Mouse (Mus musculus): ENCODE measurements around the gene Ttll13. TPM values are rescaled to one million over a fixed set of nuclear protein-coding genes. Genes with fewer than 3 reads are reported as not detected.
A peak's percentile ranks its signal among the peaks of the same experiment; 100 is the strongest.

The Ttll13 gene
- polyA plus RNA-seq, 1 experiment: 0.90 TPM

GRCm38 (mm10) chr7:80260625-80261371 is 14.6 kb downstream of the Ttll13 start, which contains the start of gene Ngrn:
TSS of gene Ngrn (plus strand) at chr7:80261215.
- DNase-seq (ENCODE audit: extremely low spot score in 1 of 2, low spot score in 1 of 2): peak; percentile 71 to 90

DNA sequence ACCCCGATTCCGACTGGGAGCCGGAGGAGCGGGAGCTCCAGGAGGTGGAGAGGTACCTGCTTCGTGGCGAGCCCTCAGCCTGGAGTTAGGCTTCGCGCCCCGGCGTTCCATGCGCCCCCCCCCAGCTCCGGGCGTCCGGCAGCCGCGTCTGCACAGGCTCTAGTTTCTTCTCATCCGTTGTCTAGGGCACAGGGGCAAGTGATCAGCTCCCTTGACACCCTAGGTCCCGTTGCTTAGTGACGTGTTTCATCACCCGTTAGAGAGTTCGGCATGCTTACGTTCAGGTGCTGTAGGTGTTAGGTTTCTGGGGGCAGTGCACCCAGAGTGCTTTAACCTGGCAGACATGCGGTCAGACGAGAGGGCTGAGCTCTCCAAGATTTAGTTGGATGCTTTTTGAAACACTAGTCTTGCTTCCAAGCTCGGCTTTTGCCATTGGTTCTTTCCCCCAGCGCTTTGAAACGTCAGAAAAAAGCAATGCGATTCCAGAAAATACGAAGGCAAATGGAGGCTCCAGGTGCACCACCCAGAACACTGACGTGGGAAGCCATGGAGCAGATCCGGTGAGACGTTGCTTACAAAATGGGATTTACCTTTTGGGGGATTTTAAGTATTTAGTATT is 15.3 kb downstream of the Ttll13 start:
- DNase-seq (ENCODE audit: extremely low spot score in 1 of 2, low spot score in 1 of 2): peak in 1 of 2 experiments; percentile 40

GRCm38 (mm10) chr7:80264606-80265005 is 18.4 kb downstream of the Ttll13 start:
- no peak for DNase-seq (ENCODE audit: extremely low spot score in 1 of 2, low spot score in 1 of 2)

DNA sequence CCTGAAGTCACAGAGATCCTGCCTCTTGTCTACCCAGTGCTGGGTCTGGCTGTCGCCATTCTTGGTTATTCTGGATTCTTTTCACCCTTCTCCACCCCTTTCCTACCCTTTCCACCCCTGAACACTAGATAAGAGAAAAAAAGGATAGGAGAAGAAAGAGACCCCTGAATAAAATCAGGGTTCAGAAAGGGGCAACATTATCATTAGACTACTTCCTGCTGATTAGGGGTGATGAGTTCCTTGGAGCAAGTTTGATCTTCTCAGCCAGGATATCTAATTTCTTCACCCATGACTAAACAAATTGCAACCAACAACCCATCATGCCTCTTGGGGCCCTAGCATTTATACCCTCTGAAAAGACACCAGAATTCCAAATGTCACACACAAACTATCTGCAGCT is 21.6 kb downstream of the Ttll13 start:
- no peak for DNase-seq (ENCODE audit: extremely low spot score in 1 of 2, low spot score in 1 of 2)

DNA sequence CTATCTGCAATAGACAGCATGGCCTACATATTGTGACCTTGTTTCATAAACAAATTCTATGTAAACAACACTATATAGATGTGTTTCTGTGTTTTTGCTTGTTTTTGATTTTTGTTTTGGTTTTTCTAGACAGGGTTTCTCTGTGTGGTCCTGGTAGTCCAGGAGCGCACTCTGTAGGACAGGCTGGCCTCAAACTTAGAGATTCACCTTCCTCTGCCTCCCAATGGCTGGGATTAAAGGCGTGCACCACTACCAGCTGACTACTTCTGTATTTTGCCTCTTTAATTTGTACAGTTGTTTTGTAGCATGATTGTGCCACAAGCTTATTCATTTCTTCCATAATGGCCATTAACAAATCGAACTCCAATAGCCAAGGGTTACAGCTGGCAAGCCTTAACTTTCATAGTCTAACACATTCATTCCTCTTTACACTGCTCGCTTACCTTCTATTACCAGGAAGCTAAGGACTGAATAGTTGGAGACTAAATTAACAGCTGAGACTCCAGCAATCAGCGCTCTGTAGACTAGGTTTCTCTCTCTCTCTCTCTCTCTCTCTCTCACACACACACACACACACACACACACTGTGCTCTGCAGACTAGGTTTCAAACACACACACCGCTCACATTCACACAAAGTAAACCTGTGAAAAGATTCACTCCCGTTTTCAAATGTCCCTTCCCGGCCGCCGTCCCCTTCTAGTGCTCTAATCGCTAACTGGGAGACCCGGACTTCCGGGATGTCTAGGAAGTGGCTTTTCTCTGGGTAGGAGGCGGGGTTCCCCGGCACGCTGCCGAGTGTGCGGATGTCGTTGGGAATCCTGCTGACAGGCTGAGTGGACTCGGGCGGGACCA is 22.9 kb downstream of the Ttll13 start, which contains the start of gene Vps33b:
Gene Vps33b (plus strand): TSS at position 753 of the 854 bp plus-strand sequence.
- peak; percentile 86 to 99 for DNase-seq (ENCODE audit: extremely low spot score in 1 of 2, low spot score in 1 of 2)

- no peak for DNase-seq (ENCODE audit: extremely low spot score in 1 of 2, low spot score in 1 of 2)
Observed at GRCm38 (mm10) chr7:80269751-80270255, 23.6 kb downstream of the Ttll13 start.

- DNase-seq (ENCODE audit: extremely low spot score in 1 of 2, low spot score in 1 of 2): no peak
Observed at GRCm38 (mm10) chr7:80273456-80273855, 27.3 kb downstream of the Ttll13 start.

- DNase-seq (ENCODE audit: extremely low spot score in 1 of 2, low spot score in 1 of 2): no peak
Observed at GRCm38 (mm10) chr7:80276374-80276773, 30.2 kb downstream of the Ttll13 start.

- DNase-seq (ENCODE audit: extremely low spot score in 1 of 2, low spot score in 1 of 2): no peak
Observed at GRCm38 (mm10) chr7:80280032-80280431, 33.9 kb downstream of the Ttll13 start.

DNA sequence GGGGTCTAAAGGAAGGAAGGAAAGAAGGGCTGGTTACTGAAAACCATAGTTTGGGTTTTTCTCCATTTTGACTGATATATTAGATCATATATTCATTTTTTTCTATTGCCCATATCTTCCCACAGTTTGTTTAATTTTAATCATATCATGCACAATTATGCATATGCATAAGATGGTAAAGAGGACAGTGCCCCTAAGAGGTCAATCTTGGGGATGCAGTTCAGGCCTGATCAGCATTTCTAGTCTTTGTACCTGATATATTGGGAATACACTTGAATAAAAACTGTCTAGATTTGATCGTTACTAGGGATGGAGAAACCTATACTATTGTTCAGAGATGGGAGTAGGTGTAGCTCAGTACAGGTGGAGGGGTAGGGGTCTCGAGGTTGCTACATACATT is 34.8 kb downstream of the Ttll13 start:
- no peak for DNase-seq (ENCODE audit: extremely low spot score in 1 of 2, low spot score in 1 of 2)

GRCm38 (mm10) chr7:80281646-80282045 is 35.5 kb downstream of the Ttll13 start:
- no peak for DNase-seq (ENCODE audit: extremely low spot score in 1 of 2, low spot score in 1 of 2)

- DNase-seq (ENCODE audit: extremely low spot score in 1 of 2, low spot score in 1 of 2): no peak
Observed at GRCm38 (mm10) chr7:80283226-80283918, 37.2 kb downstream of the Ttll13 start.

- no peak for DNase-seq (ENCODE audit: extremely low spot score in 1 of 2, low spot score in 1 of 2)
Observed at GRCm38 (mm10) chr7:80284391-80284790, 38.2 kb downstream of the Ttll13 start.

DNA sequence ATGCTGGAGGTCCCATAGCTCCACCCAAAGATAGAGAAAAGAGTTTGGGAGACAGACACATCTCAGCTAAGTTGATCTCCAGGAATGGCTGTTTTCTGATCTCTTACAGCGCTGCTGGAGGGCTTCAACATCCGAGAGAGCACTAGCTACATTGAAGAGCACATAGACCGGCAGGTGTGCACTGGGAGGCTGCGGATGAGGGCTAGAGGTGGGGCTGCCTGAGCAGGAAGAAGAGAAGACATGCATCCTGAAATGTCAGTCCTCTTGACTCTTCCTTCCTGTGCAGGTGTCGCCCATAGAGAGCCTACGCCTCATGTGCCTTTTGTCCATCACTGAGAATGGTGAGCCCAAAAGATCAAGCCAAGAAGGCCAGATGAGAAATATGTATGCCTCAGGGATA is 39.5 kb downstream of the Ttll13 start:
- DNase-seq (ENCODE audit: extremely low spot score in 1 of 2, low spot score in 1 of 2): no peak

DNA sequence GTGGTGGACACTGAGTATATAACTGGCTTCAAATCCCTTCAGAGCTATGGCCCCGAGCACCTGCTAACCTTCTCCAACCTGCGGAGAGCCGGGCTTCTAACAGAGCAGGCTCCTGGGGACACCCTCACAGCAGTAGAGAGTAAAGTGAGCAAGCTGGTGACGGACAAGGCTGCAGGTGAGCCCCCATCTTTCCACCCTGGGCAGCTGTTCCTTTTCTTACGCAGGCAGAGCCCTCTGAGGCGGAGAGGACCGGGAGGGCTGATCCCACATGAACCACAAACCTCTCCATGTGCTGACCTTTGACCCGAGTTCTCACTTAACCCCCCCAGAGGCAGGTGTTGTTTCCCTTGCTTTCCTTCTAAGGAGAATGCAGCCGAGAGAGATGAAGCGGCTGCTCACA is 41.6 kb downstream of the Ttll13 start:
- DNase-seq (ENCODE audit: extremely low spot score in 1 of 2, low spot score in 1 of 2): no peak

- DNase-seq (ENCODE audit: extremely low spot score in 1 of 2, low spot score in 1 of 2): peak; percentile 97 to 99
Observed at GRCm38 (mm10) chr7:80294062-80294763, 48.0 kb downstream of the Ttll13 start, which contains the start of gene Prc1. TSS of gene Prc1 (plus strand) at chr7:80294450.

DNA sequence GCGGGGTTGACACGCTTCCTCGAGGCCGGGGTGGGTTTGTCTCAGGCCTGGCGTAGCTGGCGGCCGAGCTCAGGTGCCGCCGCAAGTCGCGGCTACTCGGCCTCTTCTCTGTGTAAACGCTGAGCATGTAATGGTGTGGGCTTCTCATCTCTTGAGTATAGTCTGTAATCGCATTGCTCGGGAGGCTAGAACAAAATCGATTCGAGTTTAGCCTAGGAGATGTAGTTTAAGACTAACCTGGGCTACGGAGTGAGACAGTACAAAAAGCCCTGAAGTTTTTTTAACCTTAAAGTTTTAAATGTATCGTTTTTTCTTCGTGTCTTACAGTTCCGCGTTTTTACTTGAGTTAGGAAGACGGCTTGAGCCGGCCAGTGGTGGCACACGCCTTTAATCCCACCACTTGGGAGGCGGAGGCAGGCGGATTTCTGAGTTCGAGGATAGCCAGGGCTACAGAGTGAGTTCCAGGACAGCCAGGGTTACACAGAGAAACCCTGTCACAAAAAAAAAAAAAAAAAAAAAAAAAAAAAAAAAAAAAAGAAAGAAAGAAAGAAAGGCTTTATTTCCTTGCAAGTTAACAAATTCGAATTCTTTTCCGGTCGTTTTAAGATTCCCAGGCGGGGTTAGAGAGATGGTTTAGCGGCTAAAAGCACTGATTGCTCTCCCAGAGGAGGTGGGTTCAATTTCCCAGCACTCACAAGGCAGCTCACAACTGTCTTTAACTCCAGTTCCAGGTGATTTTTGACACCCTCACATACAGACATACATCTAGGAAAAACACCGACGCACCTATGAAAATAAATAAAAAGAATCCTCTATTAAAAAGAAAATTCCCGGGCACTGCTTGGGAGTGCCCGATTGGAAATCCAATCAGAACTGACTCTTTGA is 48.8 kb downstream of the Ttll13 start:
- DNase-seq (ENCODE audit: extremely low spot score in 1 of 2, low spot score in 1 of 2): no peak

- DNase-seq (ENCODE audit: extremely low spot score in 1 of 2, low spot score in 1 of 2): no peak
Observed at GRCm38 (mm10) chr7:80296462-80296861, 50.3 kb downstream of the Ttll13 start.

- DNase-seq (ENCODE audit: extremely low spot score in 1 of 2, low spot score in 1 of 2): no peak
Observed at GRCm38 (mm10) chr7:80297041-80297440, 50.9 kb downstream of the Ttll13 start.
